Mouse (Mus musculus) myocyte (in vitro differentiated cells): ENCODE data around the gene Slc22a23.

Experiments used
- CEBPB ChIP-seq: IDR thresholded peaks from 2 replicates; pipeline ENCODE4 v1.6.1; 2011; ENCODE audit warnings: mild to moderate bottlenecking, moderate library complexity; ENCODE audit not compliant: poor library complexity, insufficient read depth, severe bottlenecking
- E2F4 ChIP-seq: IDR thresholded peaks from one replicate; pipeline ENCODE4 v1.6.1; 2011; ENCODE audit warnings: mild to moderate bottlenecking, control low read depth, moderate library complexity; ENCODE audit not compliant: insufficient read depth
- MAX ChIP-seq: IDR thresholded peaks from one replicate; pipeline ENCODE4 v1.6.1; 2011; ENCODE audit warnings: low read depth, mild to moderate bottlenecking, control low read depth
- MYOG ChIP-seq, 3 experiments: IDR thresholded peaks; one replicate each; pipeline ENCODE4 v1.6.1; 2011; ENCODE audit warnings: control low read depth in 2 of 3, low read depth in 2 of 3, mild to moderate bottlenecking in 2 of 3; ENCODE audit not compliant: insufficient read length in 2 of 3, control insufficient read depth in 1 of 3, insufficient read depth in 1 of 3
- POLR2A ChIP-seq: IDR thresholded peaks from one replicate; pipeline ENCODE4 v1.6.1; 2011; ENCODE audit warnings: low read depth, mild to moderate bottlenecking, control low read depth, moderate library complexity; ENCODE audit not compliant: insufficient read length
- POLR2AphosphoS2 ChIP-seq: IDR thresholded peaks from one replicate; pipeline ENCODE4 v1.6.1; 2011; ENCODE audit warnings: low read depth, control low read depth; ENCODE audit not compliant: insufficient read length
- SRF ChIP-seq: IDR thresholded peaks from one replicate; pipeline ENCODE4 v1.6.1; 2011; ENCODE audit warnings: low read depth; ENCODE audit not compliant: control insufficient read depth, insufficient read length
- TCF12 ChIP-seq: IDR thresholded peaks from one replicate; pipeline ENCODE4 v1.6.1; 2011; ENCODE audit warnings: mild to moderate bottlenecking, control low read depth; ENCODE audit not compliant: poor library complexity, insufficient read depth, severe bottlenecking
- TCF3 ChIP-seq: IDR thresholded peaks from one replicate; pipeline ENCODE4 v1.6.1; 2011; ENCODE audit warnings: low read depth, control low read depth; ENCODE audit not compliant: insufficient read length

DNA sequence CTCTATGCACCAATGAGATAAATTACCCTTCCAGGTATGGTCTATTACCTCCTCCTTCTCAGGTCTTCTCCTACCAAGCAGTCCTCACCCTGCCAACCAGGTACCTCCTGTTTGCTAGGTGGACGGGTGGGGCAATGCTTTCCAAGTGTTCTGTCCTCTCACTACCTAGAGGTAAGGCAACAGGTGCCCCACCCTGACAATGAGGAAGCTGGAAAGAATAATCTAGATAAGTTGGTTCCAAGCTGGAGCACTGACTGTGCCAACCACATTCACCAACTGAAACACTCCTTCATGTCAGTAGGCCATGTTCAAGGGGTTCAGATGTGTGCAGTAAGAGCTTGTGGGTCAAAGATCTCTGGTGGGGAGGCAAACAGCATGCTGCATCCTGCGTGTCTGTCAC is 10.1 kb downstream of the Slc22a23 start:
- TF ChIP-seq TCF3: no peak
- no peak for TF ChIP-seq POLR2A
- no peak for TF ChIP-seq MYOG (IDR thresholded peaks at IDR 0.05; ENCODE audit: control insufficient read depth in 1 of 3, insufficient read depth in 1 of 3, insufficient read length in 2 of 3, low read depth in 2 of 3)
- TF ChIP-seq E2F4: no peak
- no peak for TF ChIP-seq MAX
- no peak for TF ChIP-seq POLR2AphosphoS2
- TF ChIP-seq TCF12: no peak
- no peak for TF ChIP-seq SRF
- no peak for TF ChIP-seq CEBPB
